Mouse (Mus musculus) 416B (cell line): ENCODE results near the gene Tbl2.

Source experiments
- DNase-seq: peaks from one replicate; pipeline ENCODE4 v3.0.0; 2011; ENCODE audit warnings: low read depth

Gene Tbl2

GRCm38 (mm10) chr5:135186621-135187348, 37.3 kb downstream of the Tbl2 start, which contains the start of gene Baz1b:
TSS of gene Baz1b (plus strand) at chr5:135187264.
- peak; percentile 99 for DNase-seq

- peak; percentile 39 for DNase-seq
Observed at GRCm38 (mm10) chr5:135187349-135188213, 38.1 kb downstream of the Tbl2 start.

GRCm38 (mm10) chr5:135188214-135188554, 38.7 kb downstream of the Tbl2 start:
- DNase-seq, result peak; percentile 41

GRCm38 (mm10) chr5:135189281-135190022, 40.0 kb downstream of the Tbl2 start:
- DNase-seq, result no peak

GRCm38 (mm10) chr5:135191620-135192019, 42.2 kb downstream of the Tbl2 start:
- peak; percentile 82 for DNase-seq

GRCm38 (mm10) chr5:135192431-135192830, 43.0 kb downstream of the Tbl2 start:
- DNase-seq, result no peak

GRCm38 (mm10) chr5:135196367-135196766, 46.9 kb downstream of the Tbl2 start:
- DNase-seq, result peak; percentile 52

GRCm38 (mm10) chr5:135202763-135203162, 53.3 kb downstream of the Tbl2 start:
- DNase-seq, result peak; percentile 66

GRCm38 (mm10) chr5:135208197-135208596, 58.7 kb downstream of the Tbl2 start:
- peak; percentile 56 for DNase-seq
